Mouse (Mus musculus) MEL (cell line): ENCODE measurements at regions not wholly inside any gene's neighbourhood (a gene's known extent, or its start where the extent isn't known, plus 50 kb on each side); places are given as distances from the start of the nearest gene placed in this dataset.

Experiments
- DNase-seq: peaks from one replicate; pipeline ENCODE4 v3.0.0; 2011; ENCODE audit warnings: low read depth, low spot score
- H3K27ac ChIP-seq: 2 replicates; pipeline ENCODE4 v1.5.1; 2012; ENCODE audit warnings: low read depth, mild to moderate bottlenecking, control low read depth, low read length, moderate library complexity; ENCODE audit not compliant: control insufficient read depth
- H3K27me3 ChIP-seq, 2 experiments: fragments of 150-350 bp in 1 of 2; sonication (generic) in 1 of 2; 2 replicates each; pipeline ENCODE4 v1.6.1; 2012; ENCODE audit warnings: low read length in 2 of 2, mild to moderate bottlenecking in 2 of 2, improper control_type of control experiment in 1 of 2, moderate library complexity in 1 of 2; ENCODE audit not compliant: insufficient read depth in 2 of 2, control insufficient read depth in 1 of 2
- H3K36me3 ChIP-seq, 2 experiments: 2 replicates each; pipeline ENCODE4 v1.6.1; 2012 to 2014; ENCODE audit warnings: low read length in 2 of 2, improper control_type of control experiment in 1 of 2, inconsistent platforms in 1 of 2, mild to moderate bottlenecking in 1 of 2; ENCODE audit not compliant: insufficient read depth in 2 of 2, control insufficient read depth in 1 of 2
- H3K4me1 ChIP-seq, 2 experiments: fragments of 150-350 bp in 1 of 2; sonication (generic) in 1 of 2; 2 replicates each; pipeline ENCODE4 v1.6.1; 2012; ENCODE audit warnings: low read length in 2 of 2, improper control_type of control experiment in 1 of 2, mild to moderate bottlenecking in 1 of 2; ENCODE audit not compliant: insufficient read depth in 2 of 2, control insufficient read depth in 1 of 2
- H3K4me3 ChIP-seq, 2 experiments: fragments of 150-350 bp in 1 of 2; sonication (generic) in 1 of 2; 2 replicates each; pipeline ENCODE4 v1.5.1; 2012; ENCODE audit warnings: low read depth in 2 of 2, low read length in 2 of 2, mild to moderate bottlenecking in 2 of 2, moderate library complexity in 2 of 2, control low read depth in 1 of 2, improper control_type of control experiment in 1 of 2; ENCODE audit not compliant: control insufficient read depth in 1 of 2, insufficient read depth in 1 of 2
- H3K79me2 ChIP-seq: 2 replicates; pipeline ENCODE4 v1.6.1; 2012; ENCODE audit warnings: mild to moderate bottlenecking, low read length, moderate library complexity; ENCODE audit not compliant: control insufficient read depth, poor library complexity, insufficient read depth
- H3K9ac ChIP-seq: 2 replicates; pipeline ENCODE4 v1.6.1; 2012; ENCODE audit warnings: low read depth, mild to moderate bottlenecking, control low read depth, low read length, moderate library complexity; ENCODE audit not compliant: control insufficient read depth, poor library complexity, severe bottlenecking
- H3K9me3 ChIP-seq: fragments of 150-350 bp; sonication (generic); replicated peaks from 2 replicates; pipeline ENCODE4 v1.6.1; 2012; ENCODE audit warnings: mild to moderate bottlenecking, low read length, improper control_type of control experiment, moderate library complexity; ENCODE audit not compliant: insufficient read depth
- BHLHE40 ChIP-seq: IDR thresholded peaks from 2 replicates; pipeline ENCODE4 v1.6.1; 2012; ENCODE audit warnings: low read depth, mild to moderate bottlenecking, inconsistent platforms, low read length, improper control_type of control experiment, borderline replicate concordance
- CHD2 ChIP-seq: IDR thresholded peaks from 2 replicates; pipeline ENCODE4 v1.6.1; 2011; ENCODE audit warnings: low read length, improper control_type of control experiment
- CTCF ChIP-seq, 3 experiments: IDR thresholded peaks in 2 of 3; conservative IDR thresholded peaks in 1 of 3; 2 replicates each; pipeline ENCODE4 v1.5.1; 2011 to 2012; ENCODE audit warnings: low read length in 3 of 3, low read depth in 2 of 3, mild to moderate bottlenecking in 2 of 3, improper control_type of control experiment in 1 of 3, inconsistent platforms in 1 of 3, mixed read lengths in 1 of 3, moderate library complexity in 1 of 3; ENCODE audit not compliant: control insufficient read depth in 1 of 3, insufficient read depth in 1 of 3, poor library complexity in 1 of 3, severe bottlenecking in 1 of 3
- E2F4 ChIP-seq: IDR thresholded peaks from 2 replicates; pipeline ENCODE4 v1.6.1; 2011; ENCODE audit warnings: low read depth, low read length, improper control_type of control experiment, borderline replicate concordance
- EP300 ChIP-seq, 2 experiments: IDR thresholded peaks; 2 replicates each; pipeline ENCODE4 v1.6.1; 2011; ENCODE audit warnings: improper control_type of control experiment in 2 of 2, low read length in 2 of 2, low read depth in 1 of 2, mild to moderate bottlenecking in 1 of 2
- GATA1 ChIP-seq: IDR thresholded peaks from 2 replicates; pipeline ENCODE4 v1.6.1; 2011; ENCODE audit warnings: low read depth, low read length, improper control_type of control experiment
- KAT2A ChIP-seq: conservative IDR thresholded peaks from 2 replicates; pipeline ENCODE4 v1.6.1; 2012; ENCODE audit warnings: low read depth, low read length, improper control_type of control experiment, inconsistent platforms
- MAFK ChIP-seq: IDR thresholded peaks from 2 replicates; pipeline ENCODE4 v1.6.1; 2011; ENCODE audit warnings: low read depth, mild to moderate bottlenecking, low read length, improper control_type of control experiment, borderline replicate concordance
- MAZ ChIP-seq: IDR thresholded peaks from 2 replicates; pipeline ENCODE4 v1.6.1; 2012; ENCODE audit warnings: low read depth, mild to moderate bottlenecking, inconsistent platforms, low read length, improper control_type of control experiment
- MYC ChIP-seq: IDR thresholded peaks from 2 replicates; pipeline ENCODE4 v1.6.1; 2011; ENCODE audit warnings: low read depth, mild to moderate bottlenecking, low read length, improper control_type of control experiment, moderate library complexity
- NRF1 ChIP-seq: IDR thresholded peaks from 2 replicates; pipeline ENCODE4 v1.6.1; 2014; ENCODE audit warnings: low read depth, mild to moderate bottlenecking, inconsistent platforms, low read length, improper control_type of control experiment, moderate library complexity; ENCODE audit not compliant: poor library complexity, insufficient read depth, severe bottlenecking
- POLR2A ChIP-seq, 2 experiments: IDR thresholded peaks; 2 replicates each; pipeline ENCODE4 v1.6.1; 2011 to 2012; ENCODE audit warnings: low read length in 2 of 2, mild to moderate bottlenecking in 2 of 2, control low read depth in 1 of 2, improper control_type of control experiment in 1 of 2, low read depth in 1 of 2, moderate library complexity in 1 of 2; ENCODE audit not compliant: control insufficient read depth in 1 of 2, insufficient read depth in 1 of 2, poor library complexity in 1 of 2
- POLR2AphosphoS2 ChIP-seq: IDR thresholded peaks from 2 replicates; pipeline ENCODE4 v1.6.1; 2011; ENCODE audit warnings: low read length, improper control_type of control experiment
- RAD21 ChIP-seq: IDR thresholded peaks from 2 replicates; pipeline ENCODE4 v1.6.1; 2011; ENCODE audit warnings: mild to moderate bottlenecking, low read depth, low read length, improper control_type of control experiment
- RCOR1 ChIP-seq: IDR thresholded peaks from 2 replicates; pipeline ENCODE4 v1.6.1; 2012; ENCODE audit warnings: low read depth, mild to moderate bottlenecking, inconsistent platforms, low read length, improper control_type of control experiment
- SIN3A ChIP-seq: IDR thresholded peaks from 2 replicates; pipeline ENCODE4 v1.6.1; 2012; ENCODE audit warnings: low read length, improper control_type of control experiment, inconsistent platforms
- SMC3 ChIP-seq: IDR thresholded peaks from 2 replicates; pipeline ENCODE4 v1.6.1; 2011; ENCODE audit warnings: low read depth, low read length, improper control_type of control experiment
- TBP ChIP-seq: IDR thresholded peaks from 2 replicates; pipeline ENCODE4 v1.8.0; 2011; ENCODE audit warnings: low read depth, low read length, improper control_type of control experiment
- USF1 ChIP-seq: IDR thresholded peaks from 2 replicates; pipeline ENCODE4 v1.6.1; 2014; ENCODE audit warnings: low read depth, mild to moderate bottlenecking, inconsistent platforms, low read length, improper control_type of control experiment, moderate library complexity
- ZC3H11A ChIP-seq: IDR thresholded peaks from 2 replicates; pipeline ENCODE4 v1.6.1; 2012; ENCODE audit warnings: low read depth, mild to moderate bottlenecking, inconsistent platforms, low read length, improper control_type of control experiment
- ZKSCAN1 ChIP-seq: IDR thresholded peaks from 2 replicates; pipeline ENCODE4 v1.6.1; 2012; ENCODE audit warnings: low read depth, mild to moderate bottlenecking, inconsistent platforms, low read length, improper control_type of control experiment, moderate library complexity

DNA sequence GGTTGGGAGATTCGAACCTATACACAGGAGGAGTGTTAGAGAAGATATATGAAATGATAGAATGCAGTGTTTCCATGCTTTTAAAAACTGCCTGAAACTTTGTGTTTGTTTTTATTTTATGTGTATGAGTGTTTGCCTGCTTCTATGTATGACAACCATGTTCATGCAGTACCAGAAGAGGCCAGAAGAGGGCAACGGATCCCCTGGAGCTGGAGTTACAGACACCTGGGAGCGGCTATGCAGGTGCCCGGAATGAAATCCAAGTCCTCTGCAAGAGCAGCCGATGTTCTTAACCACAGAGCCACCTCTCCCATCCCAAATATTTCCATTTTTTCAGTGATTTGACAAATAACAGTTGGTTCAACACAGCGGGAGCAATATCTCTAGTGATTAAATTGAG, 247.5 kb upstream of the Dio3 start:
- H3K4me1 ChIP-seq, result no peaks in the 10 kb centered on the region
- H3K9ac ChIP-seq, result no peak overlapping the region
- H3K79me2 ChIP-seq, result no peaks in the 10 kb centered on the region
- H3K36me3 ChIP-seq, result no peaks in the 10 kb centered on the region
- H3K4me3 ChIP-seq, result no peak overlapping the region
- H3K27me3 ChIP-seq, result no peaks in the 10 kb centered on the region
- no peak overlapping the region for H3K27ac ChIP-seq
- no peaks in the 10 kb centered on the region for H3K9me3 ChIP-seq
- peak; percentile 29 for DNase-seq
- TF ChIP-seq MAZ (no peak), E2F4 (no peak), CHD2 (no peak), RAD21 (peak; percentile 17), CTCF (IDR thresholded peaks at IDR 0.05 in 2 of 3, conservative IDR thresholded peaks at IDR 0.05 in 1 of 3; ENCODE audit: control insufficient read depth in 1 of 3, insufficient read depth in 1 of 3, low read depth in 2 of 3, low read length in 3 of 3, poor library complexity in 1 of 3, severe bottlenecking in 1 of 3) (peak; percentile 34 to 50 (median 44)), TBP (no peak), MYC (no peak), MAFK (no peak), ZC3H11A (no peak), SMC3 (peak; percentile 38)

DNA sequence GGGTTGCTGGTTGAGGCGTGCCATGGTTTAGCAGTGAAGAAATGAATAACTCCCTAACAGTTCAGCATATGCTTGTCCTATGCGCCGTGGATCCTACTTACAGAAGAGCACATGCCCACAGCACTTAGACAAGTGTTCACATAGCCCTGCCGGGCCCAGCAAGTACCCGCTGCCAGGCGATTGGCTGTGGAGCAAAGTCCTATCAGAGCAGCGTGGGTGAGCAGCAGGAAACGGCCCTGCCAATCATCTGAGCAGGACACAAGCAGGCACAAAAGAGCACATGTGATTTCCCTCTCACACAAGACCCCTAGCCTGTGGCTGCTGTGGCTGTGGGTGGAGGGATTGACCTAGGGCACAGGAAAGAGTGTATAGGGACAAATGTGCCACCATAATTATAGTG, 243.7 kb upstream of the Dio3 start:
- no peak overlapping the region for H3K4me3 ChIP-seq
- H3K36me3 ChIP-seq, result no peaks in the 10 kb centered on the region
- H3K9ac ChIP-seq, result no peak overlapping the region
- H3K9me3 ChIP-seq, result no peaks in the 10 kb centered on the region
- no peaks in the 10 kb centered on the region for H3K4me1 ChIP-seq
- no peaks in the 10 kb centered on the region for H3K79me2 ChIP-seq
- no peak overlapping the region for H3K27ac ChIP-seq
- TF ChIP-seq KAT2A, result no peak
- TF ChIP-seq MAFK, result no peak
- TF ChIP-seq ZKSCAN1, result no peak
- no peak for TF ChIP-seq MYC
- TF ChIP-seq NRF1, result no peak
- no peak for TF ChIP-seq GATA1
- TF ChIP-seq RCOR1, result no peak
- TF ChIP-seq USF1, result no peak
- no peak for TF ChIP-seq SIN3A
- no peak for TF ChIP-seq CTCF (IDR thresholded peaks at IDR 0.05 in 2 of 3, conservative IDR thresholded peaks at IDR 0.05 in 1 of 3; ENCODE audit: control insufficient read depth in 1 of 3, insufficient read depth in 1 of 3, low read depth in 2 of 3, low read length in 3 of 3, poor library complexity in 1 of 3, severe bottlenecking in 1 of 3)
- no peak for TF ChIP-seq POLR2A (IDR thresholded peaks at IDR 0.05; ENCODE audit: control insufficient read depth in 1 of 2, insufficient read depth in 1 of 2, low read depth in 1 of 2, low read length in 2 of 2, poor library complexity in 1 of 2)
- no peak for TF ChIP-seq BHLHE40
- TF ChIP-seq RAD21, result no peak
- TF ChIP-seq POLR2AphosphoS2, result no peak
- no peak for TF ChIP-seq E2F4
- no peak for TF ChIP-seq EP300 (IDR thresholded peaks at IDR 0.05; ENCODE audit: low read depth in 1 of 2, low read length in 2 of 2)
- H3K27me3 ChIP-seq, result no peaks in the 10 kb centered on the region
- no peak for DNase-seq
